Mouse (Mus musculus) C2C12 (cell line): ENCODE measurements around the gene Osbpl9. TPM values are rescaled to one million over a fixed set of nuclear protein-coding genes. Genes with fewer than 3 reads are reported as not detected.

Source experiments
- H3K27me3 ChIP-seq: one replicate; pipeline ENCODE4 v1.6.1; 2011; ENCODE audit not compliant: control insufficient read depth, insufficient read depth, insufficient read length
- H3K36me3 ChIP-seq: one replicate; pipeline ENCODE4 v1.6.1; 2011; ENCODE audit not compliant: control insufficient read depth, insufficient read depth
- H3K4me3 ChIP-seq: one replicate; pipeline ENCODE4 v1.5.1; 2011; ENCODE audit warnings: mild to moderate bottlenecking, control low read depth; ENCODE audit not compliant: poor library complexity, insufficient read depth, severe bottlenecking
- H3K79me2 ChIP-seq: one replicate; pipeline ENCODE4 v1.6.1; 2011; ENCODE audit not compliant: control insufficient read depth, insufficient read depth
- H3K79me3 ChIP-seq: one replicate; pipeline ENCODE4 v1.6.1; 2011; ENCODE audit warnings: low read depth, control low read depth
- H3ac ChIP-seq: one replicate; pipeline ENCODE3; 2011; ENCODE audit warnings: low read depth; ENCODE audit not compliant: control insufficient read depth, insufficient read length
- CEBPB ChIP-seq: IDR thresholded peaks from one replicate; pipeline ENCODE4 v1.6.1; 2011; ENCODE audit warnings: low read depth, mild to moderate bottlenecking, control low read depth, moderate library complexity
- CTCF ChIP-seq: IDR thresholded peaks from one replicate; pipeline ENCODE4 v1.5.1; 2011; ENCODE audit not compliant: control insufficient read depth, insufficient read depth, insufficient read length
- FOSL1 ChIP-seq: IDR thresholded peaks from one replicate; pipeline ENCODE4 v1.8.0; 2011; ENCODE audit warnings: mild to moderate bottlenecking, low read length; ENCODE audit not compliant: poor library complexity, insufficient read depth, severe bottlenecking
- MAX ChIP-seq: IDR thresholded peaks from one replicate; pipeline ENCODE4 v1.6.1; 2011; ENCODE audit warnings: mild to moderate bottlenecking, control low read depth
- MYOD1 ChIP-seq: IDR thresholded peaks from one replicate; pipeline ENCODE4 v1.6.1; 2011; ENCODE audit warnings: low read depth; ENCODE audit not compliant: control insufficient read depth, insufficient read length
- MYOG ChIP-seq: IDR thresholded peaks from one replicate; pipeline ENCODE4 v1.6.1; 2011; ENCODE audit not compliant: control insufficient read depth, insufficient read length; ENCODE audit errors: extremely low read depth
- USF1 ChIP-seq: IDR thresholded peaks from one replicate; pipeline ENCODE4 v1.6.1; 2011; ENCODE audit warnings: low read depth, mild to moderate bottlenecking, control low read depth, moderate library complexity
- polyA plus RNA-seq: library from polyadenylated mRNA; unstranded; fragments of >200 nt; fragmentation: generic; extraction: Trizol; gene quantifications from one replicate; pipeline ENCODE4 v1.2.1, GENCODE M21; 2012; ENCODE audit warnings: missing spikeins

The Osbpl9 gene
- polyA plus RNA-seq, 1 experiment = 27.2 TPM

- Histone ChIP-seq H3K79me2 (peaks cover 8% of the 10 kb centered on the region), H3K36me3 (no peaks in the 10 kb centered on the region), H3K27me3 (no peaks in the 10 kb centered on the region), H3ac (no peak overlapping the region), H3K4me3 (no peak overlapping the region), H3K79me3 (no peaks in the 10 kb centered on the region)
- no peak for TF ChIP-seq CTCF
- TF ChIP-seq CEBPB = no peak
- TF ChIP-seq MAX = no peak
- TF ChIP-seq MYOD1 = no peak
- no peak for TF ChIP-seq USF1
- no peak for TF ChIP-seq MYOG
- TF ChIP-seq FOSL1 = no peak
Observed at GRCm38 (mm10) chr4:109150214-109150613, 51.9 kb downstream of the Osbpl9 start.

GRCm38 (mm10) chr4:109149411-109149810, 52.7 kb downstream of the Osbpl9 start:
- H3K79me3 ChIP-seq = no peaks in the 10 kb centered on the region
- no peaks in the 10 kb centered on the region for H3K27me3 ChIP-seq
- peaks cover 8% of the 10 kb centered on the region for H3K79me2 ChIP-seq
- TF ChIP-seq FOSL1 = no peak
- TF ChIP-seq MYOG = no peak
- no peak for TF ChIP-seq MYOD1
- H3ac ChIP-seq = no peak overlapping the region
- H3K36me3 ChIP-seq = no peaks in the 10 kb centered on the region
- no peak overlapping the region for H3K4me3 ChIP-seq

GRCm38 (mm10) chr4:109147278-109148038, 54.6 kb downstream of the Osbpl9 start:
- no peaks in the 10 kb centered on the region for H3K79me3 ChIP-seq
- H3K4me3 ChIP-seq = no peak overlapping the region
- H3K36me3 ChIP-seq = no peaks in the 10 kb centered on the region
- H3K79me2 ChIP-seq = peaks cover 8% of the 10 kb centered on the region
- H3K27me3 ChIP-seq = no peaks in the 10 kb centered on the region
- no peak for TF ChIP-seq MYOG
- peak; percentile 22 for TF ChIP-seq CTCF
- no peak overlapping the region for H3ac ChIP-seq

GRCm38 (mm10) chr4:109143091-109143490, 59.0 kb downstream of the Osbpl9 start:
- Histone ChIP-seq H3K36me3 (no peaks in the 10 kb centered on the region), H3K79me2 (peaks cover 14% of the 10 kb centered on the region), H3K4me3 (no peak overlapping the region), H3K79me3 (no peaks in the 10 kb centered on the region), H3K27me3 (no peaks in the 10 kb centered on the region), H3ac (no peak overlapping the region)
- TF ChIP-seq MYOD1 = no peak
- no peak for TF ChIP-seq USF1
- no peak for TF ChIP-seq FOSL1
- TF ChIP-seq CEBPB = no peak
- TF ChIP-seq MAX = no peak
- no peak for TF ChIP-seq MYOG
- no peak for TF ChIP-seq CTCF

GRCm38 (mm10) chr4:109138551-109138950, 63.5 kb downstream of the Osbpl9 start:
- H3K79me3 ChIP-seq = no peaks in the 10 kb centered on the region
- no peak overlapping the region for H3ac ChIP-seq
- TF ChIP-seq CEBPB = no peak
- TF ChIP-seq MYOG = no peak
- TF ChIP-seq USF1 = no peak
- TF ChIP-seq MAX = no peak
- TF ChIP-seq FOSL1 = no peak
- no peak for TF ChIP-seq MYOD1
- no peak for TF ChIP-seq CTCF
- H3K27me3 ChIP-seq = no peaks in the 10 kb centered on the region
- no peaks in the 10 kb centered on the region for H3K36me3 ChIP-seq
- H3K79me2 ChIP-seq = peaks cover 22% of the 10 kb centered on the region
- H3K4me3 ChIP-seq = no peak overlapping the region

- Histone ChIP-seq H3K79me3 (no peaks in the 10 kb centered on the region), H3ac (no peak overlapping the region), H3K4me3 (no peak overlapping the region), H3K27me3 (no peaks in the 10 kb centered on the region), H3K36me3 (no peaks in the 10 kb centered on the region), H3K79me2 (peaks cover 23% of the 10 kb centered on the region)
- TF ChIP-seq MAX = peak; percentile 65
- no peak for TF ChIP-seq MYOG
- TF ChIP-seq USF1 = no peak
- no peak for TF ChIP-seq CTCF
- TF ChIP-seq FOSL1 = peak; percentile 87
- peak; percentile 93 for TF ChIP-seq CEBPB
- peak; percentile 34 for TF ChIP-seq MYOD1
Observed at GRCm38 (mm10) chr4:109136475-109137125, 65.5 kb downstream of the Osbpl9 start.
